Mouse (Mus musculus): ENCODE results near the gene Ssu72. TPM values are rescaled to one million over a fixed set of nuclear protein-coding genes. Genes with fewer than 3 reads are reported as not detected.
"Not testable (repeated sequence)": the region's sequence is repeated elsewhere in the genome, so short reads cannot be mapped to it uniquely, and the experiment has no call there.

Gene Ssu72
- polyA plus RNA-seq, 1 experiment from 2014 or later = 147 TPM

- no peaks in the 10 kb centered on the region for H3K27me3 ChIP-seq (ENCODE audit: control insufficient read depth, insufficient read depth, low read length)
- peak overlapping the region; percentile 78 for H3K4me3 ChIP-seq (ENCODE audit: low read depth, low read length)
- H3K9ac ChIP-seq (replicated peaks; ENCODE audit: low read length) = peak overlapping the region; percentile 85
- H3K27ac ChIP-seq (replicated peaks; ENCODE audit: low read depth, low read length) = peak overlapping the region; percentile 85; the same call in 1 of the 2 replicates
- WGBS = 70% methylated on average over 5 of the region's 5 CpGs
- no peaks in the 10 kb centered on the region for H3K9me3 ChIP-seq (replicated peaks; ENCODE audit: control insufficient read depth, low read length)
- ATAC-seq (replicated peaks; ENCODE audit: insufficient number of reproducible peaks, low FRiP score, low TSS enrichment, low read depth) (no peak), DNase-seq (ENCODE audit: low spot score) (no peak)
- no peaks in the 10 kb centered on the region; the same call in none of the 2 replicates for H3K36me3 ChIP-seq (replicated peaks; ENCODE audit: control insufficient read depth, insufficient read depth, low read depth, low read length)
- no peaks in the 10 kb centered on the region for H3K4me1 ChIP-seq (ENCODE audit: control insufficient read depth, insufficient read depth, low read length)
- H3K4me2 ChIP-seq (ENCODE audit: low read depth, low read length) = peak overlapping the region; percentile 95
These were observed 31.2 kb downstream of the Ssu72 start for GRCm38 (mm10) chr4:155735788-155736187.

- ATAC-seq (replicated peaks; ENCODE audit: insufficient number of reproducible peaks, low FRiP score, low TSS enrichment, low read depth) (no peak), DNase-seq (ENCODE audit: low spot score) (no peak)
- Histone ChIP-seq H3K4me1 (ENCODE audit: control insufficient read depth, insufficient read depth, low read length) (no peaks in the 10 kb centered on the region), H3K4me2 (ENCODE audit: low read depth, low read length) (no peak overlapping the region), H3K27ac (replicated peaks; ENCODE audit: low read depth, low read length) (no peak overlapping the region), H3K4me3 (ENCODE audit: low read depth, low read length) (no peak overlapping the region; the same call in 1 of the 2 replicates), H3K9ac (replicated peaks; ENCODE audit: low read length) (no peak overlapping the region), H3K36me3 (replicated peaks; ENCODE audit: control insufficient read depth, insufficient read depth, low read depth, low read length) (no peaks in the 10 kb centered on the region; the same call in none of the 2 replicates), H3K9me3 (replicated peaks; ENCODE audit: control insufficient read depth, low read length) (no peaks in the 10 kb centered on the region), H3K27me3 (ENCODE audit: control insufficient read depth, insufficient read depth, low read length) (no peaks in the 10 kb centered on the region)
- WGBS = 90% methylated on average over 5 of the region's 5 CpGs
These were observed 31.8 kb downstream of the Ssu72 start for GRCm38 (mm10) chr4:155736421-155736820.

GRCm38 (mm10) chr4:155738262-155738661 lies 33.7 kb downstream of the Ssu72 start:
- Histone ChIP-seq H3K9me3 (replicated peaks; ENCODE audit: control insufficient read depth, low read length) (no peaks in the 10 kb centered on the region), H3K27ac (replicated peaks; ENCODE audit: low read depth, low read length) (no peak overlapping the region), H3K4me2 (ENCODE audit: low read depth, low read length) (no peak overlapping the region), H3K4me1 (ENCODE audit: control insufficient read depth, insufficient read depth, low read length) (no peaks in the 10 kb centered on the region), H3K36me3 (replicated peaks; ENCODE audit: control insufficient read depth, insufficient read depth, low read depth, low read length) (no peaks in the 10 kb centered on the region; the same call in none of the 2 replicates), H3K27me3 (ENCODE audit: control insufficient read depth, insufficient read depth, low read length) (no peaks in the 10 kb centered on the region), H3K4me3 (ENCODE audit: low read depth, low read length) (no peak overlapping the region), H3K9ac (replicated peaks; ENCODE audit: low read length) (no peak overlapping the region)
- no peak for DNase-seq (ENCODE audit: low spot score)
- 65% methylated on average over 8 of the region's 8 CpGs for WGBS
- no peak for ATAC-seq (replicated peaks; ENCODE audit: insufficient number of reproducible peaks, low FRiP score, low TSS enrichment, low read depth)

- Histone ChIP-seq H3K4me1 (ENCODE audit: control insufficient read depth, insufficient read depth, low read length) (no peaks in the 10 kb centered on the region), H3K27ac (replicated peaks; ENCODE audit: low read depth, low read length) (no peak overlapping the region), H3K9ac (replicated peaks; ENCODE audit: low read length) (no peak overlapping the region), H3K9me3 (replicated peaks; ENCODE audit: control insufficient read depth, low read length) (no peaks in the 10 kb centered on the region), H3K27me3 (ENCODE audit: control insufficient read depth, insufficient read depth, low read length) (no peaks in the 10 kb centered on the region), H3K4me3 (ENCODE audit: low read depth, low read length) (no peak overlapping the region), H3K36me3 (replicated peaks; ENCODE audit: control insufficient read depth, insufficient read depth, low read depth, low read length) (no peaks in the 10 kb centered on the region; the same call in none of the 2 replicates), H3K4me2 (ENCODE audit: low read depth, low read length) (no peak overlapping the region)
- ATAC-seq (replicated peaks; ENCODE audit: insufficient number of reproducible peaks, low FRiP score, low TSS enrichment, low read depth) (no peak), DNase-seq (ENCODE audit: low spot score) (no peak)
- WGBS = 85% methylated on average over 6 of the region's 6 CpGs
These were observed 34.6 kb downstream of the Ssu72 start for GRCm38 (mm10) chr4:155739152-155739551.

- Histone ChIP-seq H3K36me3 (replicated peaks; ENCODE audit: control insufficient read depth, insufficient read depth, low read depth, low read length) (no peaks in the 10 kb centered on the region; the same call in none of the 2 replicates), H3K9ac (replicated peaks; ENCODE audit: low read length) (no peak overlapping the region), H3K4me2 (ENCODE audit: low read depth, low read length) (no peak overlapping the region), H3K27ac (replicated peaks; ENCODE audit: low read depth, low read length) (no peak overlapping the region), H3K4me3 (ENCODE audit: low read depth, low read length) (no peak overlapping the region), H3K4me1 (ENCODE audit: control insufficient read depth, insufficient read depth, low read length) (no peaks in the 10 kb centered on the region), H3K27me3 (ENCODE audit: control insufficient read depth, insufficient read depth, low read length) (no peaks in the 10 kb centered on the region), H3K9me3 (replicated peaks; ENCODE audit: control insufficient read depth, low read length) (no peaks in the 10 kb centered on the region)
- DNase-seq (ENCODE audit: low spot score) (no peak), ATAC-seq (replicated peaks; ENCODE audit: insufficient number of reproducible peaks, low FRiP score, low TSS enrichment, low read depth) (no peak)
- 83% methylated on average over 37 of the region's 37 CpGs for WGBS
These were observed 35.4 kb downstream of the Ssu72 start for GRCm38 (mm10) chr4:155739741-155740636.

- not testable (repeated sequence) for H3K4me3 ChIP-seq (ENCODE audit: low read depth, low read length); H3K27me3 ChIP-seq (ENCODE audit: control insufficient read depth, insufficient read depth, low read length); ATAC-seq (replicated peaks; ENCODE audit: insufficient number of reproducible peaks, low FRiP score, low TSS enrichment, low read depth); H3K9ac ChIP-seq (replicated peaks; ENCODE audit: low read length); DNase-seq (ENCODE audit: low spot score); H3K9me3 ChIP-seq (replicated peaks; ENCODE audit: control insufficient read depth, low read length); H3K36me3 ChIP-seq (replicated peaks; ENCODE audit: control insufficient read depth, insufficient read depth, low read depth, low read length); H3K27ac ChIP-seq (replicated peaks; ENCODE audit: low read depth, low read length); H3K4me2 ChIP-seq (ENCODE audit: low read depth, low read length); H3K4me1 ChIP-seq (ENCODE audit: control insufficient read depth, insufficient read depth, low read length)
- 92% methylated on average over 10 of the region's 10 CpGs for WGBS
These were observed 36.1 kb downstream of the Ssu72 start for GRCm38 (mm10) chr4:155740681-155741080.

GRCm38 (mm10) chr4:155742684-155743083 lies 38.1 kb downstream of the Ssu72 start:
- H3K9ac ChIP-seq (replicated peaks; ENCODE audit: low read length) = no peak overlapping the region
- WGBS = 89% methylated on average over 5 of the region's 5 CpGs
- ATAC-seq (replicated peaks; ENCODE audit: insufficient number of reproducible peaks, low FRiP score, low TSS enrichment, low read depth) = no peak
- peaks cover 5% of the 10 kb centered on the region for H3K36me3 ChIP-seq (replicated peaks; ENCODE audit: control insufficient read depth, insufficient read depth, low read depth, low read length)
- no peak overlapping the region for H3K4me3 ChIP-seq (ENCODE audit: low read depth, low read length)
- DNase-seq (ENCODE audit: low spot score) = no peak
- no peaks in the 10 kb centered on the region for H3K9me3 ChIP-seq (replicated peaks; ENCODE audit: control insufficient read depth, low read length)
- H3K27me3 ChIP-seq (ENCODE audit: control insufficient read depth, insufficient read depth, low read length) = no peaks in the 10 kb centered on the region
- no peak overlapping the region for H3K4me2 ChIP-seq (ENCODE audit: low read depth, low read length)
- no peak overlapping the region for H3K27ac ChIP-seq (replicated peaks; ENCODE audit: low read depth, low read length)
- H3K4me1 ChIP-seq (ENCODE audit: control insufficient read depth, insufficient read depth, low read length) = no peaks in the 10 kb centered on the region

GRCm38 (mm10) chr4:155744474-155744873 lies 39.9 kb downstream of the Ssu72 start:
- 96% methylated on average over 8 of the region's 8 CpGs for WGBS
- Histone ChIP-seq H3K27ac (replicated peaks; ENCODE audit: low read depth, low read length) (no peak overlapping the region), H3K4me1 (ENCODE audit: control insufficient read depth, insufficient read depth, low read length) (no peaks in the 10 kb centered on the region), H3K9me3 (replicated peaks; ENCODE audit: control insufficient read depth, low read length) (no peaks in the 10 kb centered on the region), H3K9ac (replicated peaks; ENCODE audit: low read length) (no peak overlapping the region), H3K4me3 (ENCODE audit: low read depth, low read length) (no peak overlapping the region), H3K4me2 (ENCODE audit: low read depth, low read length) (no peak overlapping the region), H3K36me3 (replicated peaks; ENCODE audit: control insufficient read depth, insufficient read depth, low read depth, low read length) (peaks cover 8% of the 10 kb centered on the region), H3K27me3 (ENCODE audit: control insufficient read depth, insufficient read depth, low read length) (no peaks in the 10 kb centered on the region)
- ATAC-seq (replicated peaks; ENCODE audit: insufficient number of reproducible peaks, low FRiP score, low TSS enrichment, low read depth) (no peak), DNase-seq (ENCODE audit: low spot score) (no peak)

Measured in embryonic facial prominence, embryonic 11.5 days (tissue).